Mouse (Mus musculus): ENCODE data around the gene Trit1.

GRCm38 (mm10) chr4:123082283-123083163, 66.1 kb downstream of the Trit1 start:
- no peak for TF ChIP-seq POLR2A (IDR thresholded peaks at IDR 0.05; ENCODE audit: borderline replicate concordance, control insufficient read depth, low read depth, low read length)
- TF ChIP-seq CTCF (IDR thresholded peaks at IDR 0.05; ENCODE audit: control insufficient read depth, insufficient read depth, low read length): peak; percentile 83

Data from bone marrow, adult 2 months (tissue).